9 mouse cellular contexts compared by ENCODE assay signal in the genomic region with DNA sequence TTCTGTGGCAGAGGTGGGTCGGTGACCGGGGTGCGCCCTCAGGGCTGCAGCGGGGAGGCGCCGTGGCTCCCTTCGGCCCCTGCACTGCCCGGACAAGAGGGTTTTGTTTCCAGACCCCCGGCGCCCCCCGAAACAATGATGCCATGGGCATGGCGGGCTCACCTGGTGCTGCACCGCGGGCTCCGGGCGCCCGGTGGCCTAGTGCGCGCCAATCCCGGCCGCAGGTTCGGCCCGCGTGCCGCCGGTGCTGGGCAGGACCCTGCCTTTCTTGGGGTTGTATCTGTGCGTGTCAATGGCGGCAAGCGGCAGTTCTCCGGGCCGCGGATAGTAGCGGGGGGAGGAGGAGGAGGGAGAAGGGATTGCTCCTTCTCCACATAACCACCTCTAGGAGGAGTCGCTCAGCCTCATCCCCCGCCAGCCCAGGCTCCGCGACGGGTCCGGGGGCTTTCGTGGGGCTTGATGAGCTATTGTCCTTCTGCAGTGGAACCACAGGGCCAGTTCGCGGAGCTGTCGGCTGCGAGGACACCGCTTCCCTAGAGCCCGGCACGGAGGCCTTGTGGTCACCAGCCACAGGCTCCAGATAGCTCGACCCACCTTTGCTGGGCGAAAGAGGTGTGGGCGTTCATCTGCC. TPM values are rescaled to one million over a fixed set of nuclear protein-coding genes. Genes with fewer than 3 reads are reported as not detected.
DNase-seq lines count a peak whose midpoint lies in the region; ATAC-seq and TF ChIP-seq lines count a peak whose summit lies in the region.
"Had no signal": no experiment of that assay in that cellular context is flagged by ENCODE, and none has a peak within 500 bp of the region (broad histone marks: within the 10 kb centered on the region; RNA-seq: fewer than 3 reads in every experiment).

H2afy2 (minus strand) TSS at position 527 of the 631 bp plus-strand sequence.

- H3K9ac ChIP-seq in heart, embryonic 13.5 days: peak within 1 kb of the TSS; percentile 97
- peak within 1 kb of the TSS; percentile 74 for H3K9ac ChIP-seq in kidney, postnatal 0 days (ENCODE audit: low read depth, low read length)
- peak within 1 kb of the TSS; percentile 52 for H3K9ac ChIP-seq in liver, adult 2 months (ENCODE audit: low read depth, low read length)

- H3K4me1 ChIP-seq in forebrain, embryonic 10.5 days: peaks cover 34% of the 10 kb centered on the region
- H3K4me1 ChIP-seq in heart, embryonic 13.5 days: peaks cover 16% of the 10 kb centered on the region
- H3K4me1 ChIP-seq in kidney, postnatal 0 days (replicated peaks; ENCODE audit: insufficient read depth, low read length): peaks cover 4% of the 10 kb centered on the region; the same call in 1 of the 2 replicates
- no peaks in the 10 kb centered on the region for H3K4me1 ChIP-seq in liver, adult 2 months (ENCODE audit: control insufficient read depth, insufficient read depth, low read length)
- H3K4me1 ChIP-seq in thymus, adult 2 months (replicated peaks; ENCODE audit: control insufficient read depth, insufficient read depth, low read length): no peaks in the 10 kb centered on the region

- TF ChIP-seq POLR2A in liver, adult 2 months (IDR thresholded peaks at IDR 0.05; ENCODE audit: extremely low read depth, insufficient read depth, low read length): no peak
- no peak for TF ChIP-seq POLR2A in thymus, adult 2 months (IDR thresholded peaks at IDR 0.05; ENCODE audit: control insufficient read depth, extremely low read depth, insufficient read depth, low read length, poor library complexity)

- H3K79me2 ChIP-seq in liver, adult 2 months (ENCODE audit: control insufficient read depth, insufficient read depth, low read length): no peaks in the 10 kb centered on the region

- H3K9me3 ChIP-seq in forebrain, embryonic 10.5 days: no peaks in the 10 kb centered on the region
- H3K9me3 ChIP-seq in heart, embryonic 13.5 days: no peaks in the 10 kb centered on the region
- H3K9me3 ChIP-seq in kidney, postnatal 0 days (replicated peaks; ENCODE audit: low read length): no peaks in the 10 kb centered on the region

- DNase-seq in layer of hippocampus, adult 11-12 months (ENCODE audit: low spot score): peak; percentile 66
- no peak for DNase-seq in layer of hippocampus, adult 9-10 months (ENCODE audit: low spot score)
- peak; percentile 88 for DNase-seq in forebrain, embryonic 10.5 days (ENCODE audit: extremely low spot score, low spot score)
- peak; percentile 93 for DNase-seq in kidney, postnatal 0 days (ENCODE audit: low spot score)
- no peak for DNase-seq in liver, adult 2 months (ENCODE audit: extremely low read depth, low read depth, low spot score)
- peak; percentile 92 for DNase-seq in neural tube, embryonic 10.5 days (ENCODE audit: extremely low spot score, low spot score)
- DNase-seq in thymus, adult 2 months: peak; percentile 3

- peak; percentile 51; the same call in 1 of the 2 replicates for TF ChIP-seq CTCF in kidney, postnatal 0 days (IDR thresholded peaks at IDR 0.05; ENCODE audit: low read depth)
- TF ChIP-seq CTCF in liver, adult 2 months (IDR thresholded peaks at IDR 0.05; ENCODE audit: low read depth, low read length): no peak
- TF ChIP-seq CTCF in thymus, adult 2 months (IDR thresholded peaks at IDR 0.05; ENCODE audit: borderline replicate concordance, control insufficient read depth, extremely low read depth, insufficient read depth, low read length, poor library complexity): no peak

- H3K27me3 ChIP-seq in forebrain, embryonic 10.5 days (ENCODE audit: poor library complexity, severe bottlenecking): no peaks in the 10 kb centered on the region
- H3K27me3 ChIP-seq in heart, embryonic 13.5 days (replicated peaks): no peaks in the 10 kb centered on the region
- H3K27me3 ChIP-seq in kidney, postnatal 0 days (ENCODE audit: insufficient read depth, low read length): no peaks in the 10 kb centered on the region
- peaks cover 13% of the 10 kb centered on the region for H3K27me3 ChIP-seq in liver, adult 2 months (ENCODE audit: control insufficient read depth, insufficient read depth, low read length)
- H3K27me3 ChIP-seq in thymus, adult 2 months (ENCODE audit: control insufficient read depth, insufficient read depth, low read length): peaks cover 15% of the 10 kb centered on the region

- ATAC-seq in heart, embryonic 13.5 days (ENCODE audit: extremely low read depth, insufficient number of reproducible peaks, low FRiP score, low TSS enrichment): peak; percentile 45
- ATAC-seq in kidney, postnatal 0 days (replicated peaks; ENCODE audit: low FRiP score, low read depth): peak; percentile 77

- H3K36me3 ChIP-seq in forebrain, embryonic 10.5 days (replicated peaks): peaks cover 25% of the 10 kb centered on the region
- no peaks in the 10 kb centered on the region for H3K36me3 ChIP-seq in heart, embryonic 13.5 days
- H3K36me3 ChIP-seq in kidney, postnatal 0 days (ENCODE audit: insufficient read depth, low read length): no peaks in the 10 kb centered on the region
- no peaks in the 10 kb centered on the region for H3K36me3 ChIP-seq in liver, adult 2 months (ENCODE audit: control insufficient read depth, insufficient read depth, low read length)
- no peaks in the 10 kb centered on the region for H3K36me3 ChIP-seq in thymus, adult 2 months (ENCODE audit: control insufficient read depth, insufficient read depth, low read length)

- peak within 1 kb of the TSS; percentile 97 for H3K4me3 ChIP-seq in forebrain, embryonic 10.5 days
- H3K4me3 ChIP-seq in heart, embryonic 13.5 days: peak within 1 kb of the TSS; percentile 91
- H3K4me3 ChIP-seq in kidney, postnatal 0 days (replicated peaks; ENCODE audit: low read depth, low read length): peak within 1 kb of the TSS; percentile 64
- H3K4me3 ChIP-seq in liver, adult 2 months (ENCODE audit: insufficient read depth, low read depth, low read length): peak within 1 kb of the TSS; percentile 67
- peak within 1 kb of the TSS; percentile 16 for H3K4me3 ChIP-seq in thymus, adult 2 months (ENCODE audit: control insufficient read depth, insufficient read depth, low read length)

- under 1% methylated on average over 47 of the region's 50 CpGs for whole genome bisulfite sequencing in forebrain, embryonic 10.5 days
- under 1% methylated on average over 50 of the region's 50 CpGs for WGBS in heart, embryonic 13.5 days
- WGBS in kidney, postnatal 0 days: under 1% methylated on average over 50 of the region's 50 CpGs
- WGBS in liver, adult 2 months: 2% methylated on average over 50 of the region's 50 CpGs
- WGBS in thymus, adult 2 months: 3% methylated on average over 50 of the region's 50 CpGs

- H3K27ac ChIP-seq in forebrain, embryonic 10.5 days: peak within 1 kb of the TSS; percentile 100
- H3K27ac ChIP-seq in heart, embryonic 13.5 days (replicated peaks): peak within 1 kb of the TSS; percentile 88
- H3K27ac ChIP-seq in kidney, postnatal 0 days: peak within 1 kb of the TSS; percentile 90
- no peak within 1 kb of the TSS for H3K27ac ChIP-seq in liver, adult 2 months (replicated peaks; ENCODE audit: insufficient read depth, low read depth, low read length)
- H3K27ac ChIP-seq in thymus, adult 2 months (ENCODE audit: control insufficient read depth, insufficient read depth, low read length): no peak within 1 kb of the TSS

- H3K4me2 ChIP-seq in heart, embryonic 13.5 days: peak within 1 kb of the TSS; percentile 83
- peak within 1 kb of the TSS; percentile 75 for H3K4me2 ChIP-seq in kidney, postnatal 0 days (ENCODE audit: low read length)

RNA-seq across cellular contexts. Expression of gene H2afy2, which starts in this region (rescaled TPM):
- 327 and 330 TPM in 2 replicates for polyA plus RNA-seq in forebrain, embryonic 10.5 days (2016; fragmentation: Nextera tagmentation; extraction: Ambion mirVana)
- polyA plus RNA-seq in heart, embryonic 13.5 days (2015; fragmentation: Nextera tagmentation; extraction: Ambion mirVana): 57.3 and 65.3 TPM in 2 replicates
- polyA plus RNA-seq in kidney, postnatal 0 days (2015; fragmentation: Nextera tagmentation; extraction: Ambion mirVana): 83.0 and 87.4 TPM in 2 replicates
- total RNA-seq in liver, adult 2 months (2014; rRNA removed): 0.67 and 0.74 TPM in 2 replicates
- polyA plus RNA-seq in liver, adult 2 months (2012; rRNA removed): 0.21 and 0.40 TPM in 2 replicates
- 2.0 and 2.1 TPM in 2 replicates for polyA plus RNA-seq in thymus, adult 2 months (2012; rRNA removed)
- total RNA-seq: neutrophil, adult 5-6 weeks had no signal

Comparison
In these comparisons a context has a peak if more than half of its experiments do, and no peak if none do; other contexts are left out.
1. RNA of gene H2afy2 (polyA plus RNA-seq): 327 to 330 TPM in forebrain, embryonic 10.5 days, 83.0 to 87.4 TPM in kidney, postnatal 0 days and 57.3 to 65.3 TPM in heart, embryonic 13.5 days; 2.0 to 2.1 TPM in thymus, adult 2 months and 0.21 to 0.40 TPM in liver, adult 2 months; every median in the first group is over 10 times any median in the second.
2. DNase-seq: peak in layer of hippocampus, adult 11-12 months (single experiment), forebrain, embryonic 10.5 days (single experiment), kidney, postnatal 0 days (single experiment), neural tube, embryonic 10.5 days (single experiment) and thymus, adult 2 months (single experiment); none in layer of hippocampus, adult 9-10 months (single experiment) and liver, adult 2 months (single experiment).
3. H3K27ac ChIP-seq: peak in forebrain, embryonic 10.5 days (single experiment), heart, embryonic 13.5 days (single experiment) and kidney, postnatal 0 days (single experiment); none in liver, adult 2 months (single experiment) and thymus, adult 2 months (single experiment).
4. H3K4me3 ChIP-seq: peak in every context shown above with its lines; median percentile 97 in forebrain, embryonic 10.5 days; 91 in heart, embryonic 13.5 days; 67 in liver, adult 2 months; 64 in kidney, postnatal 0 days; 16 in thymus, adult 2 months.
5. Peak in every context shown above with its lines, with median percentiles within 50 percentile points of each other: H3K9ac ChIP-seq.